Mouse (Mus musculus) cortical plate, adult 2 months (tissue): ENCODE measurements at regions not wholly inside any gene's neighbourhood (a gene's known extent, or its start where the extent isn't known, plus 50 kb on each side); places are given as distances from the start of the nearest gene placed in this dataset.

Experiments used
- CTCF ChIP-seq: fragments of 200-500 bp; IDR thresholded peaks from 2 replicates; pipeline ENCODE4 v1.5.1; 2011; ENCODE audit warnings: mild to moderate bottlenecking, control low read depth, low read length; ENCODE audit not compliant: insufficient read depth; ENCODE audit errors: extremely low read depth
- POLR2A ChIP-seq: fragments of 200-500 bp; IDR thresholded peaks from 2 replicates; pipeline ENCODE4 v1.6.1; 2011; ENCODE audit warnings: mild to moderate bottlenecking, low read length, control low read depth; ENCODE audit not compliant: insufficient read depth; ENCODE audit errors: extremely low read depth

DNA sequence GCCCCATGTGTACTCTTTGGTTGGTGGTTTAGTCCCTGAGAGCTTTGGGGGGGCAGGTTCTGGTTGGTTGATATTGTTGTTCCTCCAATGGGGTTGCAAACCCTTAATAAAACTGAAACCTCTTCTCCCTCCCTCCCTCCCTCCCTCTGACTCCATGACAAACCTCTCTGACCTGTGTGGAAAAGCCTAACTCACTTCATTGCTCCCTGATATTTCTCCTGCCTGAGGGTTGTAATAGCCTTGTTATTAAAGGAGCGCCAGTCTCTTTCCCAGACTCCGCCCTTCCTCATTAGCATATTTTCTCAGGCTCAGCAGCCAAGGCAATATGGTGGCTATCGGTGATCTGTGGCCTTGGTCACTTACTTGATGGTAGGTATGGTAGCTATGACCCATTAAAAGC, 230.3 kb upstream of the Zfp703 start:
- no peak for TF ChIP-seq CTCF
- no peak for TF ChIP-seq POLR2A
